ENCODE assay signal across 8 mouse cellular contexts in genomic region chr3:45378145-45378544, GRCm38 (mm10). TPM values are rescaled to one million over a fixed set of nuclear protein-coding genes. Genes with fewer than 3 reads are reported as not detected.
DNase-seq lines count a peak whose midpoint lies in the region; ATAC-seq and TF ChIP-seq lines count a peak whose summit lies in the region.

Pcdh10 (plus strand) TSS chr3:45378398.

- peak; percentile 91 for DNase-seq in adrenal gland, adult 2 months
- DNase-seq in cerebellum, postnatal 4 days (ENCODE audit: low spot score in 2 of 2), result peak; percentile 96 to 98
- DNase-seq in gastrocnemius, adult 2 months, result peak; percentile 95
- DNase-seq in layer of hippocampus, postnatal 25 days (ENCODE audit: extremely low spot score in 1 of 2, low spot score in 1 of 2), result peak; percentile 91 to 94
- peak; percentile 93 for DNase-seq in lung, postnatal 0 days (ENCODE audit: low spot score)
- DNase-seq in retina, embryonic 14.5 days (ENCODE audit: low spot score), result peak; percentile 97

- no peaks in the 10 kb centered on the region for H3K36me3 ChIP-seq in hindbrain, embryonic 15.5 days
- H3K36me3 ChIP-seq in lung, postnatal 0 days (ENCODE audit: insufficient read depth, low read length), result no peaks in the 10 kb centered on the region

- intact Hi-C loops in gastrocnemius, adult 2 months (cut with DNase I), result no loop called here

- H3K27me3 ChIP-seq in hindbrain, embryonic 15.5 days, result no peaks in the 10 kb centered on the region
- H3K27me3 ChIP-seq in lung, postnatal 0 days (replicated peaks; ENCODE audit: insufficient read depth, low read length), result peaks cover 44% of the 10 kb centered on the region

- WGBS in hindbrain, embryonic 15.5 days, result under 1% methylated on average over 26 of the region's 26 CpGs
- under 1% methylated on average over 26 of the region's 26 CpGs for WGBS in lung, postnatal 0 days

- H3K4me2 ChIP-seq in hindbrain, embryonic 15.5 days, result peak within 1 kb of the TSS; percentile 73
- H3K4me2 ChIP-seq in lung, postnatal 0 days (replicated peaks; ENCODE audit: low read depth, low read length), result peak within 1 kb of the TSS; percentile 86

- no peaks in the 10 kb centered on the region for H3K9me3 ChIP-seq in hindbrain, embryonic 15.5 days
- no peaks in the 10 kb centered on the region for H3K9me3 ChIP-seq in lung, postnatal 0 days (ENCODE audit: low read length)

- TF ChIP-seq CTCF in gastrocnemius, adult 2 months (IDR thresholded peaks at IDR 0.05), result no peak
- TF ChIP-seq CTCF in lung, postnatal 0 days (IDR thresholded peaks at IDR 0.05), result peak; percentile 9; the same call in 1 of the 2 replicates

- TF ChIP-seq EP300 in lung, postnatal 0 days (IDR thresholded peaks at IDR 0.05), result no peak

- peak; percentile 89 for ATAC-seq in hindbrain, embryonic 15.5 days (ENCODE audit: low FRiP score, low read depth)
- peak; percentile 95 for ATAC-seq in lung, postnatal 0 days
- ATAC-seq in erythroblast, adult 5-6 weeks (replicated peaks; ENCODE audit: low FRiP score, poor library complexity, severe bottlenecking), result no peak

- peak within 1 kb of the TSS; percentile 60 for H3K9ac ChIP-seq in hindbrain, embryonic 15.5 days
- no peak within 1 kb of the TSS for H3K9ac ChIP-seq in lung, postnatal 0 days (replicated peaks; ENCODE audit: low read depth)

- peaks cover 14% of the 10 kb centered on the region for H3K4me1 ChIP-seq in hindbrain, embryonic 15.5 days (replicated peaks)
- H3K4me1 ChIP-seq in lung, postnatal 0 days (ENCODE audit: insufficient read depth, low read depth, low read length), result peaks cover 28% of the 10 kb centered on the region

- peak within 1 kb of the TSS; percentile 76 for H3K4me3 ChIP-seq in gastrocnemius, adult 2 months
- peak within 1 kb of the TSS; percentile 54 for H3K4me3 ChIP-seq in hindbrain, embryonic 15.5 days
- peak within 1 kb of the TSS; percentile 50 for H3K4me3 ChIP-seq in lung, postnatal 0 days (ENCODE audit: low read depth, low read length)

- no peak within 1 kb of the TSS for H3K27ac ChIP-seq in gastrocnemius, adult 2 months
- peak within 1 kb of the TSS; percentile 87 for H3K27ac ChIP-seq in hindbrain, embryonic 15.5 days (replicated peaks)
- H3K27ac ChIP-seq in lung, postnatal 0 days (ENCODE audit: low read length), result no peak within 1 kb of the TSS

RNA-seq across cellular contexts. Expression of gene Pcdh10, which starts in this region (rescaled TPM):
- 1 to 10 TPM; 4.5 to 8.9 TPM for total RNA-seq in adrenal gland, adult 2 months (2021)
- polyA plus RNA-seq in adrenal gland, adult 2 months (2012; rRNA removed), result 4.2 and 6.1 TPM in 2 replicates
- total RNA-seq in gastrocnemius, adult 2 months (2021), result under 1 TPM; 0.05 to 0.06 TPM
- polyA plus RNA-seq in hindbrain, embryonic 15.5 days (2015; fragmentation: Nextera tagmentation; extraction: Ambion mirVana), result 20.2 and 20.8 TPM in 2 replicates
- 10 to 100 TPM; 88.0 to 93.3 TPM for total RNA-seq in layer of hippocampus, postnatal 25 days (2021)
- polyA plus RNA-seq in lung, postnatal 0 days (2015; fragmentation: Nextera tagmentation; extraction: Ambion mirVana), result 0.02 and 0.19 TPM in 2 replicates
- total RNA-seq in erythroblast, adult 5-6 weeks (2015; ENCODE audit: low replicate concordance), result not detected in 2 replicates
- total RNA-seq in erythroblast, adult 5-6 weeks (2017; ENCODE audit: low replicate concordance), result 0.14 TPM in 1 of 2 replicates, not detected in the other

Comparison
In these comparisons a context has a peak if more than half of its experiments do, and no peak if none do; other contexts are left out.
1. RNA of gene Pcdh10 (total RNA-seq): 88.0 to 93.3 TPM in layer of hippocampus, postnatal 25 days; 4.5 to 8.9 TPM in adrenal gland, adult 2 months, 0.05 to 0.06 TPM in gastrocnemius, adult 2 months and 0.14 TPM in erythroblast, adult 5-6 weeks; every median in the first group is over 4 times any median in the second.
2. Peak in DNase-seq and H3K4me3 ChIP-seq in gastrocnemius, adult 2 months; RNA of the gene not detected or under 1 TPM.
3. Peak in DNase-seq, ATAC-seq, H3K4me3 ChIP-seq and H3K4me2 ChIP-seq in lung, postnatal 0 days; RNA of the gene not detected or under 1 TPM.
4. Peak in every context shown above with its lines, with median percentiles within 50 percentile points of each other: DNase-seq and H3K4me3 ChIP-seq.